Mouse (Mus musculus): Measurements from ENCODE around the gene Dennd4c.

DNA sequence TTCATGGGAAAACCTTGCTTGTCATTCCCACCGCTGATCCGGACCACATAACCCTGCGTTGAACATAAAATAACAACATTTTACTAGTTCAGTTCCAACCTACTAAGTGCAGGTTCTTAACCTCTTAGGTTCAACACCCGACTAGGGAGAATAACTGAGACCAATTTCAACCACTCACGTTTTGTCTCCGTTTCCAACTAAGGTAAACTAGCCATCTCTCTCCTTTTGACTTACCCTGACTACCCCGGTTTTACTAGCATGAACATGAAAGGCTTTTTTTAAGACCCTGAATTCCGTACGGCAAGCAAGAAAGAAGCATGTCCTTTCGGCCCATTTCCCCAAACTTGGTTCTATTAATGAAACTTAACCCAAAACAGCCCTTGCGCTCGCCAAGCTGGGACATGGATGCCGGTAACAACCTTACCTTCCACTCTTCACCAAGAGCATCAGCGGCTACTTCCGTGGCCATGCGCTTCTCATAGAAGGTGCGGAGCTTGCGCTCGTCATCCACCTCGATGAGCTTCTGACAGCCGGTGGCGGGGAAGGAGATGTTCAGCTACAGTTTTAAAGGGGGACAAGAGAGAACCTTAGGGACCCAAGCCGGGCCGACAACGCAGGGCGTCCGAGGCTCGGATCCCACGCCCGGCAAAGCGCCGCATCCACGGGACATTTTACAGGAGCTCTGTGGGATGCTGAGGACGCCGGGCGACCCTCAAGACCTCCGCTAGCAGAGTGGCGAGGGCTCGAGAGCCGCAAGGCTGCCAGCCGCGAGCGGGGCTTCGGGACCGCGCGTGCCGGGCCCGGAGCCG is 108.2 kb downstream of the Dennd4c start:
- TF ChIP-seq CTCF (IDR thresholded peaks at IDR 0.05; ENCODE audit: low read depth, low read length) (no peak), POLR2A (IDR thresholded peaks at IDR 0.05; ENCODE audit: extremely low read depth, insufficient read depth, low read length) (no peak)

Data from liver, adult 2 months (tissue).